Mouse (Mus musculus) midbrain, postnatal 0 days (tissue): Measurements from ENCODE around the gene Camkv. TPM values are rescaled to one million over a fixed set of nuclear protein-coding genes. Genes with fewer than 3 reads are reported as not detected.

ENCODE experiments used
- ATAC-seq: fragments of 200-750 bp; cut with Nextera tagmentation; 2 replicates; pipeline ENCODE4 v1.8.0; 2017; ENCODE audit warnings: moderate number of reproducible peaks, mild to moderate bottlenecking, moderate TSS enrichment, moderate library complexity; ENCODE audit not compliant: low FRiP score
- DNase-seq: peaks from one replicate; pipeline ENCODE4 v3.0.0-alpha.2; 2015; ENCODE audit warnings: low spot score
- H3K27ac ChIP-seq: fragments of 300-500 bp; sonication (generic); 2 replicates; pipeline ENCODE4 v1.5.1; 2014; ENCODE audit warnings: low read depth, mild to moderate bottlenecking, low read length, mixed read lengths
- H3K27me3 ChIP-seq: fragments of 300-500 bp; sonication (generic); 2 replicates; pipeline ENCODE4 v1.6.1; 2014; ENCODE audit warnings: low read length, control low read depth, mixed read lengths; ENCODE audit not compliant: insufficient read depth
- H3K36me3 ChIP-seq: fragments of 300-500 bp; sonication (generic); 2 replicates; pipeline ENCODE4 v1.6.1; 2014; ENCODE audit warnings: low read length, control low read depth, mixed read lengths; ENCODE audit not compliant: insufficient read depth
- H3K4me1 ChIP-seq: fragments of 300-500 bp; sonication (generic); 2 replicates; pipeline ENCODE4 v1.6.1; 2014; ENCODE audit warnings: mild to moderate bottlenecking, control low read depth, antibody characterized with exemption, low read length, mixed read lengths; ENCODE audit not compliant: insufficient read depth
- H3K4me2 ChIP-seq: fragments of 300-500 bp; sonication (generic); 2 replicates; pipeline ENCODE4 v1.6.1; 2014; ENCODE audit warnings: low read depth, mild to moderate bottlenecking, low read length, mixed read lengths; ENCODE audit not compliant: poor library complexity, severe bottlenecking
- H3K4me3 ChIP-seq: fragments of 300-500 bp; sonication (generic); 2 replicates; pipeline ENCODE4 v1.5.1; 2014; ENCODE audit warnings: low read depth, mild to moderate bottlenecking, low read length, moderate library complexity
- H3K9ac ChIP-seq: fragments of 300-500 bp; sonication (generic); replicated peaks from 2 replicates; pipeline ENCODE4 v1.6.1; 2014; ENCODE audit warnings: mild to moderate bottlenecking, low read length, moderate library complexity, mixed read lengths; ENCODE audit not compliant: poor library complexity, severe bottlenecking
- H3K9me3 ChIP-seq: fragments of 300-500 bp; sonication (generic); 2 replicates; pipeline ENCODE4 v1.6.1; 2016; ENCODE audit warnings: low read length, control low read depth
- CTCF ChIP-seq: IDR thresholded peaks from 2 replicates; pipeline ENCODE4 v1.5.1; 2016; ENCODE audit warnings: antibody characterized with exemption, mild to moderate bottlenecking
- WGBS: fragments of 180-500 bp; shearing (Covaris S2); extraction: QIAGEN DNeasy Blood & Tissue Kit; methylation state at CpG from one replicate; pipeline ENCODE4 v1.1.7; 2014; 5-methylcytosine and 5-hydroxymethylcytosine counted together
- polyA plus RNA-seq: library from polyadenylated mRNA; unstranded; fragments of >200 nt; fragmentation: Nextera tagmentation; extraction: Ambion mirVana; gene quantifications from 2 replicates; pipeline ENCODE4 v1.2.1, GENCODE M21; 2015
- total RNA-seq: library from RNA; depleted of rRNA; stranded (reverse); fragments of >200 nt; gene quantifications from 2 replicates; pipeline ENCODE4 v1.2.3, GENCODE M21; 2014

Camkv gene
- total and polyA plus RNA-seq, 2 experiments from 2014 or later, result 133 to 136 TPM

DNA sequence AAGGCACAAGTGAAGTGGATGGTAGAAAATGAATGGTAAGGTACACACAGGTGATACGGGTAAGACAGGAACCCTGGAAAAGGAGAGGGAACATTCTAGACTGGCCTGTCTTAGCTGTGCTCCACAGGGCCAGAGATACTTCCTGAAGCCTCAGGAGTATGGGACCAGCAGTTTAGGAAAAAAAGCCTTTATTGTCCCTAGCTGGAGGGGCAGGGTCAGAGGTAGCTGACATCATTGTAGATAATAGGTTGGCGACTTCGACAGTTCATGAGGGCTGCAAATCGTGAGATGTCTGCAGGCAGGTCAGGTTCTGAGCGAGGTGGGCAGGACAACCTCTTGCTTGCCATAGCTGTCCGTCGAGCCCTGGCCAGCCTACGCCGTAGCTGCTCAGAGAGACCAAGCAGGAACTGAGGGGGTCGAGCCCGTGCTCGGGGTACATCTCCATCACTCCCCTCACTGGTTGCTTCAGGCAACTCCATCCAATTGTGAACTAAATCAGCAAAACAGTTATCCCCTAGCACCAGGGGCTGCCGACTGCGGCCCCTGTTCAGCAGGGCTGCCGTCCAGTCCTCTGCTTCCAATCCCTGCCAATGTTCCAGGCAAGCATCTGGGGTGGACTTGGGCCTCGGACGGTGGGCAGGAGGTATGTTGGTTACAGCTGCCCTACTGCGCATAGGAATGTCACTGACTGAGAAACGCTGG lies 48.7 kb downstream of the Camkv start:
- peak overlapping the region; percentile 52; the same call in 1 of the 2 replicates for H3K27ac ChIP-seq
- ATAC-seq (no peak), DNase-seq (no peak)
- H3K9me3 ChIP-seq, result no peaks in the 10 kb centered on the region
- WGBS, result 76% methylated on average over 19 of the region's 19 CpGs
- 0 out of 2 replicates have a peak overlapping the region, but pooled peaks have one; percentile 33 for H3K9ac ChIP-seq
- H3K4me2 ChIP-seq, result peak overlapping the region; percentile 69
- H3K4me3 ChIP-seq, result peak overlapping the region; percentile 67
- 0 out of 2 replicates have a peak, but pooled peaks cover 4% of the 10 kb centered on the region for H3K27me3 ChIP-seq
- 0 out of 2 replicates have a peak, but pooled peaks cover 3% of the 10 kb centered on the region for H3K36me3 ChIP-seq
- H3K4me1 ChIP-seq, result peaks cover 6% of the 10 kb centered on the region
- TF ChIP-seq CTCF, result no peak

- no peak for DNase-seq
- 71% methylated on average over 9 of the region's 9 CpGs for WGBS
- Histone ChIP-seq H3K27ac (peak overlapping the region; percentile 52; the same call in 1 of the 2 replicates), H3K9ac (0 out of 2 replicates have a peak overlapping the region, but pooled peaks have one; percentile 46), H3K9me3 (no peaks in the 10 kb centered on the region), H3K4me1 (peaks cover 6% of the 10 kb centered on the region), H3K4me2 (peak overlapping the region; percentile 69), H3K27me3 (0 out of 2 replicates have a peak, but pooled peaks cover 4% of the 10 kb centered on the region), H3K4me3 (peak overlapping the region; percentile 67), H3K36me3 (0 out of 2 replicates have a peak, but pooled peaks cover 3% of the 10 kb centered on the region)
- no peak for ATAC-seq
- no peak for TF ChIP-seq CTCF
Measured at GRCm38 (mm10) chr9:107984754-107985055, 49.2 kb downstream of the Camkv start.

DNA sequence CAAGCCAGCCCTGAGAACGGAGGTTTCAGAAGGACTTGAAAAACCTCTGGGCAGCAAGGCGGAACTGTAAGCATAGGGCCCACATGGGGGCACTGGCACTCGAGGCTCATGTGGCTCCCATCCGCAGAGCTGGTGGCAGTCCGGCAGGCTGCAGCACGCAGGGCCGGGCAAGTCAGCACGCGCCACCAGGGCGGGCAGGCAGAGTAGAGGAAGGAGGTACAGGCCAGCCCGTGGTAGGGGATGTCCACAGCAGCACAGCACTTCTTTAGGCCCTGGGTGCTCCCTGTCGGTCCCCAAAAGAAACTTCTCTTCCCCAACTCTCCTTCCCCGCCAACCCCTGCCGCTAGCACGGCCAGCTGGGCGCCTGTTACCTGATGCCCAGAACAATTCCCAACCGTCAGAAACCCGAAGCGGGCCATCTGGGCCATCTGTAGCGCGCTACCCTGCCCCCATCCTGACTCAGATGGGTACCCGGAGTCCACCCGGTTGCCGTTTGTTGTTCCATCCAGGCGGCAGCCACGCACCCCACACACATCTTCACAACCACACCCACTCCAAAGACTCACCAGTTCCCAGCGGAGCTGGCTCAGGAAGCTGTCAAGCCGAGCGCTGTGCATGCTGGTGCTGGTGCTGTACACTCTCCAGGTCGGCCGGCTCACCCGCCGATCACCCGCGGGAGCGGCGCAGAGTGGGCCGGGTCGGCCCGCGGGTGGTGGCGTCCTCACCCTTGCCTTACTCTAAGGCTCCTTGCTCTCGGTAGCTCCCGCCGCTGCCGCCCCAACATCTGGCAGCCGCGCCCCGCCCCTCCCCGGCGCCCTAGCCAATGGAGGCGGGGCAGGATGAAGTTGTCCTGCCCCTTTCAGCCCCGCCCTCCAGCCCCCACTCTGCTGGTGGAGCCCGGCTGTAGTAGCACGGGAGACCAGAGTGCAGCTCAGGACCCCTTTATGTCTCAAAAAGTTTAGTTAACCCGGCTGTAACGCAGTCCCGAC lies 50.0 kb downstream of the Camkv start, which contains the start of gene Inka1:
Inka1 (minus strand) TSS at position 749 of the 989 bp plus-strand sequence.
- peak within 1 kb of the TSS; percentile 52 for H3K27ac ChIP-seq
- peaks cover 6% of the 10 kb centered on the region for H3K4me1 ChIP-seq
- peak within 1 kb of the TSS; percentile 67 for H3K4me3 ChIP-seq
- H3K9ac ChIP-seq, result peak within 1 kb of the TSS; percentile 46
- 0 out of 2 replicates have a peak, but pooled peaks cover 3% of the 10 kb centered on the region for H3K36me3 ChIP-seq
- H3K4me2 ChIP-seq, result peak within 1 kb of the TSS; percentile 69
- no peaks in the 10 kb centered on the region for H3K9me3 ChIP-seq
- H3K27me3 ChIP-seq, result 0 out of 2 replicates have a peak, but pooled peaks cover 4% of the 10 kb centered on the region
- ATAC-seq (peak; percentile 75), DNase-seq (peak; percentile 58)
- whole genome bisulfite sequencing, result under 1% methylated on average over 49 of the region's 58 CpGs
- TF ChIP-seq CTCF, result peak; percentile 45

- Histone ChIP-seq H3K9me3 (no peaks in the 10 kb centered on the region), H3K4me2 (peak overlapping the region; percentile 69), H3K27me3 (0 out of 2 replicates have a peak, but pooled peaks cover 4% of the 10 kb centered on the region), H3K9ac (no peak overlapping the region), H3K27ac (no peak overlapping the region; the same call in 1 of the 2 replicates), H3K4me1 (peaks cover 6% of the 10 kb centered on the region), H3K36me3 (0 out of 2 replicates have a peak, but pooled peaks cover 3% of the 10 kb centered on the region), H3K4me3 (peak overlapping the region; percentile 67)
- 7% methylated on average over 18 of the region's 18 CpGs for WGBS
- peak; percentile 92 for TF ChIP-seq CTCF
- DNase-seq (peak; percentile 81), ATAC-seq (peak; percentile 47; the same call in 1 of the 2 replicates)
Measured at GRCm38 (mm10) chr9:107986376-107986775, 50.9 kb downstream of the Camkv start.

GRCm38 (mm10) chr9:107987950-107988349 lies 52.5 kb downstream of the Camkv start:
- Histone ChIP-seq H3K4me2 (no peak overlapping the region), H3K4me3 (no peak overlapping the region), H3K36me3 (no peaks in the 10 kb centered on the region), H3K4me1 (peaks cover 6% of the 10 kb centered on the region), H3K27me3 (0 out of 2 replicates have a peak, but pooled peaks cover 4% of the 10 kb centered on the region), H3K9ac (no peak overlapping the region), H3K9me3 (no peaks in the 10 kb centered on the region), H3K27ac (no peak overlapping the region)
- ATAC-seq, result no peak
- TF ChIP-seq CTCF, result no peak
- WGBS, result 78% methylated on average over 3 of the region's 3 CpGs
- DNase-seq, result no peak
